Mouse (Mus musculus): ENCODE measurements at regions not wholly inside any gene's neighbourhood (a gene's known extent, or its start where the extent isn't known, plus 50 kb on each side); places are given as distances from the start of the nearest gene placed in this dataset.

DNA sequence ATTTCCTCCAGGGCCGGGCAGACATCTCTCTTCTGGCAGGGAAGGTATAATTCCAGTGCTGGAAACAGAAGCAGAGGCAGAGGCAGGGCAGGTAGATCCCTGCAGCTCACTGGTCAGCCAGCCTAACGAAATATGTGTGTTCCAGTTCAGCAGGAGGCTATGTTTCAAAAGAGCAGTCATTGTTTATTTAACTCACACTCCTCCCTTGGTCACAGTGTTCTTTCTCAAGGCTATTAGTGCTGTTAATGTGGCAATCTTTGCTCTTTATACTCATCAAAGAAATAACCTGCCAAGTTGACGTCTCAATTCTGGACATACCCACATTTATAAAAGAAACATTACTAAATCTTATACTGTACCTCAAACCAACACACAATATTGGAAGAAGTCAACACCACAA lies 253.3 kb upstream of the Adgrl3 start:
- no peak for ATAC-seq (replicated peaks in 1 of 2; ENCODE audit: insufficient read depth in 1 of 2, low FRiP score in 2 of 2, low TSS enrichment in 1 of 2, low read depth in 1 of 2, poor library complexity in 2 of 2, severe bottlenecking in 2 of 2)

DNA sequence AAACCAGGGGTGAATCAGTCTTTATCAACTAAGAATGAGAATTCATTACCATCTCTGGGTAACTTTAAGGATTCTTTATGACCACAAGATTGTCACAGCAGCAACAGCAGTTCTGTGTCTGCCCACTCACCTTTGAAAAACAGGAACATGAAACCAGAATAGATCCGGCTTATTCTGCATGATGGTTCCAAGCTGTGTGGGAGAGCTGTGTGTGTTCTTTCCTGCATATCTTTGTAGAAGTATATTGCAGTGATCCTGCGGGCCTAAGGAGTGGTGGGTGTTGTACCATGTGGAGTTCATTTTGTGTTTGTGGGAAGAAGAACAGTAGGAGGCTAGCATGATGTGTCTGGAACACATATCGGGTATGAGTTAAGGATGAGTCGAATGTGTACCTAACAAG lies 236.0 kb upstream of the Adgrl3 start:
- peak; percentile 60 to 78; a peak in 3 of 4 replicates for ATAC-seq (replicated peaks in 1 of 2; ENCODE audit: insufficient read depth in 1 of 2, low FRiP score in 2 of 2, low TSS enrichment in 1 of 2, low read depth in 1 of 2, poor library complexity in 2 of 2, severe bottlenecking in 2 of 2)

DNA sequence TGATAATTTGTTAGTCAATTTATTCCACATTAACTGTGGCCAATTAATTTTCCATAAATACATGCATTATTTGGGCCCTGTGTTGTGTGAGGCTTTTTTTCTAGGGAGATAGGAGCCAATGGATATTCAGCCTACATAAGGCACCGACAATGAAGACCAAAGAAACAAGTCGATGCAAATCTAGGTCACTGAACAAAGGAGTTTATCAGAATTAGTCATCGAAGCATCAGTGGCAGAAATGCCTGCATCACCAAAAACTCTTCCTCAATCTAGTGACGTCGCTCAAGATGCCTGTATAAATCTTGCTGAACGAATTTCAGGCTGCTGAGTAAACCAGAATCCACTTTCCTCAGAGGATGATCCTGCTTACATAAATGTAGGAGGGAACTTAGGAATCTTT lies 235.2 kb upstream of the Adgrl3 start:
- ATAC-seq (replicated peaks in 1 of 2; ENCODE audit: insufficient read depth in 1 of 2, low FRiP score in 2 of 2, low TSS enrichment in 1 of 2, low read depth in 1 of 2, poor library complexity in 2 of 2, severe bottlenecking in 2 of 2) = no peak

DNA sequence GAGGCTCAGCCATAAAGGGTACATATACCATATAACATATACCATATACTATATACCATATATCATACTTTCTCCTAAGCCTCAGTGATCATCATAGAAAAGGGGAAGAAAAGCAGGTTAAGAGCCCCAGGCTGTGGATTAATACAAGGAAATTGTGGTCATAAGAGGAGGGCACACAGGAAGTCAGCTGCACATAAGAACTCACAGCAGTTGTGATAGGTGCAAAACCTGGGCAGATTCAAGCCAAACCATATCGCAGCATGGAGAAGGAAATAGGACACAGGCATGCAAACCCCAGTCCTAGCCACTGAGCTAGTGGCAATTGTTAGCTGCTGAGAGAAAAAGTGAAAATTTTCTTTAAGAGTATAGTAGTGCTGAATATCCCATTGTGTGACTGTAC lies 228.3 kb upstream of the Adgrl3 start:
- peak; percentile 96 to 98 for ATAC-seq (replicated peaks in 1 of 2; ENCODE audit: insufficient read depth in 1 of 2, low FRiP score in 2 of 2, low TSS enrichment in 1 of 2, low read depth in 1 of 2, poor library complexity in 2 of 2, severe bottlenecking in 2 of 2)

DNA sequence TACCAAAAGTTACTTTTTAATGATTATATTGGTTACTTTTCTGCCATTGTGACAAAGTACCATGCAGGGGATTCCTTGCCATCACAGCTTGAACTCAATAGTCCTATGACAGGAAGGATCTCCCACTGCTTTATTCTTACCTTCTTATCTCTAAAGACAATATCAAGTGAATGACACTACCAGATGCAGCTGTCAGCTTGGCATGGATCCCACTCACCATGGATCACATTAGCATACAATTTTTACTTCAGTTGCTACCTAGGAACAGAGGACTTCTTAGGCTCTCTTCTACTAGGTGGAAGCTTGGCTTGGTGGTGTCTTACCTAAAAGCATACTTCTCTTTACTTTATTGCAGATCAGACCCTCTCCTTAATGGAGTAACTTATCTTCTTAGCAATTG lies 220.2 kb upstream of the Adgrl3 start:
- ATAC-seq (replicated peaks in 1 of 2; ENCODE audit: insufficient read depth in 1 of 2, low FRiP score in 2 of 2, low TSS enrichment in 1 of 2, low read depth in 1 of 2, poor library complexity in 2 of 2, severe bottlenecking in 2 of 2) = no peak

DNA sequence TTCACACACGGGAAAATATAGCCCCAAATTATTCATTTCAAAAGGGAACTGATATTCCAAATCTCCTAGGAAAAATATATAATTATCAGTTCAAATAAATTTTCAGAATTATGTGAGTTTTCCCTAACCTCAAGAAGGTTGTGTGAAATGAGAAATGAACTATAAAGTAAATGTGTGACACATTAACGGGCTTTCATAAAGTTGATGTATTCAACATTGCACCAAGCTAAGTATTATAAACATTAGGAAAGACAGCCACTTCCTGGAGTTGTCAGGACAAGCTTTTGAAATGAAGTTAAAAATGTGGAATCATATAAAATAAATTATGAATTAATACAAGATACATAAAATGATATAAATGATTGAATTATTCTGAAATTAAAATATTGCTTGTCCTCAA lies 207.0 kb upstream of the Adgrl3 start:
- ATAC-seq (replicated peaks in 1 of 2; ENCODE audit: insufficient read depth in 1 of 2, low FRiP score in 2 of 2, low TSS enrichment in 1 of 2, low read depth in 1 of 2, poor library complexity in 2 of 2, severe bottlenecking in 2 of 2) = no peak

DNA sequence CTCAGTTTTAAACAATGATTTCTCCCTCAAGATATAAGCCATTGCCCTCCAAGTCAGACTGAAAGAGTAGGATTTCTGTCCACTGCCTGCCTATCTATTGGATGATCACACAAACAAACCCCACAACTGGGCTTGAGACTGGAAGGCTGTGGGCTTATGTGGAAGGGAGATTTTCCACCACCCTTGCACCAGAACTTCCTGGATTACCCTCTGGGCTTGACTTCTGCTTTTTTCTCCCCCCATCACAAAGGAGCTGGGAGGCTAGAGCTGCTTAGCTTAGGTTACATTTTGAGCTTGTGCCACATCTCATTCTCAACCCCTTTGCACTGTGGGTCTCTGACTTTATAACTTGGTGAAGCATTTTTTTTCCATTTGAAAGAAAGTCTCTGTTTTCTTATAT lies 200.7 kb upstream of the Adgrl3 start:
- ATAC-seq (replicated peaks in 1 of 2; ENCODE audit: insufficient read depth in 1 of 2, low FRiP score in 2 of 2, low TSS enrichment in 1 of 2, low read depth in 1 of 2, poor library complexity in 2 of 2, severe bottlenecking in 2 of 2) = peak; percentile 99 to 100

DNA sequence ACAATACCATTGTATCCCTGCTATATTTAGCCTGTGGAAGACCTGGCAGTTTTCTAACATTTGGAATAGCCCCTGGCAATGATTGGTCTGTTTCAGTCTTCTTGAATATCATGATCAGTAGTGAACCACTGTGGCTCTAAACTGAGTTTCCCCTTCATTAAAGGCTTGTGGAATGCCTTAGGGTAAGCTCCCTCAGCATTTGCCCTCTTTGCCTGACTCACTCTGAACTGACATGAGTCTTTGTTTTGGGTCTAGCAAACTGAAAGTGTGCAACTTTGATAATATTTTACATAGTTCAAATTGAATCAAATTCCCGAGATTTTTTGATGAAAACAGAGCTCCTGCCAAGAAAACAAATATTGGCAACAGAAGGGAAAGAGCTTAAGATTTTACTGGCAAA lies 177.4 kb upstream of the Adgrl3 start:
- ATAC-seq (replicated peaks in 1 of 2; ENCODE audit: insufficient read depth in 1 of 2, low FRiP score in 2 of 2, low TSS enrichment in 1 of 2, low read depth in 1 of 2, poor library complexity in 2 of 2, severe bottlenecking in 2 of 2) = no peak

DNA sequence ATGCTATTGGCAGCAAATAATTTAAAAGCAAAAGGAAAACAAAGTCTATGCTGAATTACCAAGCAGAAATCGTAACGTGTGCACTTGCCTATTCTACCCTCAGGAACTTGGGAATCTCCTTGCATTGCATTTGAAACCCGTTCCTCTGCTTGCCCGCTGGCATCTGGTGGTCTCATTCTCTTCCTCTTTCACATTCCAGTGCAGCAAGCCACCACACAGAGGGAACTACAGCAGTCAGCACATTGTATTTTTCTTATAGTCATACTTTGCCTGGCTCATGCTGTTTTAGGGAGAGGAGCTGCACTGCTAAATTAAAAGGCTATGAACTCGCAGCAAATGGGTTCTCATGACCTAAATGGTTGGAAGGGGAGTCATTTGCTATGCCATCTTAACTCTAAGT lies 164.9 kb upstream of the Adgrl3 start:
- ATAC-seq (replicated peaks in 1 of 2; ENCODE audit: insufficient read depth in 1 of 2, low FRiP score in 2 of 2, low TSS enrichment in 1 of 2, low read depth in 1 of 2, poor library complexity in 2 of 2, severe bottlenecking in 2 of 2) = peak; percentile 36 to 53; a peak in 3 of 4 replicates

DNA sequence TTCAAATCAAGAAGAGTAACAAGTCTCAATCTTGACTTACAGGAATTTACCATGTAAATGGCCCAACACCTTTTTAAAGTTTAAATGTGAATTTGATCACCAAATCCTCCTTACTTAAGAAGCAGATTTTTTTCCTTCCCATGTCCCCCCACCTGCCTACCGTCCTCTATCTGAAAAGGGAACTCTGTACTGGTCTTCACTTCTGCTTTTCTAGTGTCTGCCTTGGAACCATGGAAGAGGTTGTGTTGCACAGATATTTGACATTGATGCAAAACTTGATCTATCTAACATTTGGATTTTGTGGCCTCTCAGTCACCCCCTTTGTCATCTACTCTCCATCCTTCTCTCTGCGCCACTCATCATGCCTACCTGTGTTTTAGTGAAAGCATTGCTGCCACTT lies 143.3 kb upstream of the Adgrl3 start:
- peak; percentile 48 to 78; a peak in 2 of 4 replicates for ATAC-seq (replicated peaks in 1 of 2; ENCODE audit: insufficient read depth in 1 of 2, low FRiP score in 2 of 2, low TSS enrichment in 1 of 2, low read depth in 1 of 2, poor library complexity in 2 of 2, severe bottlenecking in 2 of 2)

DNA sequence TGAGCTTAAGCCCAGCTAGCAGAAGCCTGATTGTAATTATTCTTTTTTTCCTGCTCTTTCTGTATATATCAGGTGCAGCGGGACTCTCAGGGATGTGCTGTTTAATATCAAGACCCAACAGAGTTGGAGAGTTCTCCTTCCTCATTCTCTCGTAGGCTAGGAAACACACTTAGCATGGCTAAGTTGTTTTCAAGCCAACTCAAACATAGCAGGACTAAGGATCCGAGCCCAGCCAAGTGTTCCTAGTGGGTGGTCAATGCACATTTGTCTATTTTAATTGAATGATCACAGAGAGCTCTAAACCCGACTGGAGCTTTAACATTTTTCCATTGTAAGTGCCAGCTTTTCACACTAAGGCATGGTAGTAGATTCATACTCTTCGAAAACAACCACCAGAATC lies 121.7 kb upstream of the Adgrl3 start:
- ATAC-seq (replicated peaks in 1 of 2; ENCODE audit: insufficient read depth in 1 of 2, low FRiP score in 2 of 2, low TSS enrichment in 1 of 2, low read depth in 1 of 2, poor library complexity in 2 of 2, severe bottlenecking in 2 of 2) = no peak

DNA sequence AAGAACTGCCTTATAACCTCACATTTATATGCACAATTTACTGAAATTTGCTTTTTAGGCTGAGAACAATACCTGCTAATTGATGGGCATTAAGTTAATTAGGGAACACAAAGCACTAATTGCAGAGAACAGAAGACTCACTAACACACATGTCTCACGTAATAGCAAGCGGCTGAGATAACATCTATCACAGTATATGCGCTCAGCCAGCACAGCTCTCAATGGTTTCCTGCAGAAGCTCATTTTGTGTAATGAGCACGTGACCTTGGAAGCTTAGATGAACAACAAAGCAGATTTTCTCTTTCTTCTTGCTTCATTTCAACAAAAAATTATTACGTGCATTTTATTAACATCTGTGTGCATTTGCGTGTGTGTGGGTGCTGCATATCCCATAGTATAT lies 111.2 kb upstream of the Adgrl3 start:
- no peak for ATAC-seq (replicated peaks in 1 of 2; ENCODE audit: insufficient read depth in 1 of 2, low FRiP score in 2 of 2, low TSS enrichment in 1 of 2, low read depth in 1 of 2, poor library complexity in 2 of 2, severe bottlenecking in 2 of 2)

DNA sequence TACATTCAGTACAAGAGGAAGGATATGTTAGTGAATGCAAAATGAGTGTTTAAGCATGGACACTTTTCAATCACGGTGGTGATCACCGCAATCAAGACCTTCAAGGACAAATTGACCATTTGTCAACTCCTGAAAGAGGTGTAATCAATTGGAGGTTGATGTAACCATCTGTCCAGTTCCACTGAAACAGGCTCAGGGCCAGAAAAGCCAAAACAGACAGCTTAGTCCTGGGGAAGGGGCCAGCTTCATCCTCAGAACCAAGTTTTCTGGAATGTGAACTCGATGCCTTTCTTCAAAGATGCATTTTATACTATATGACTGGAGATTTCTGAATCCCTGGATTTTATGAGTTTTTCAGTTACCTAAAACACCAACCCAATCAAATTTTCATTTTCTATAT lies 81.1 kb upstream of the Adgrl3 start:
- no peak for ATAC-seq (replicated peaks in 1 of 2; ENCODE audit: insufficient read depth in 1 of 2, low FRiP score in 2 of 2, low TSS enrichment in 1 of 2, low read depth in 1 of 2, poor library complexity in 2 of 2, severe bottlenecking in 2 of 2)

DNA sequence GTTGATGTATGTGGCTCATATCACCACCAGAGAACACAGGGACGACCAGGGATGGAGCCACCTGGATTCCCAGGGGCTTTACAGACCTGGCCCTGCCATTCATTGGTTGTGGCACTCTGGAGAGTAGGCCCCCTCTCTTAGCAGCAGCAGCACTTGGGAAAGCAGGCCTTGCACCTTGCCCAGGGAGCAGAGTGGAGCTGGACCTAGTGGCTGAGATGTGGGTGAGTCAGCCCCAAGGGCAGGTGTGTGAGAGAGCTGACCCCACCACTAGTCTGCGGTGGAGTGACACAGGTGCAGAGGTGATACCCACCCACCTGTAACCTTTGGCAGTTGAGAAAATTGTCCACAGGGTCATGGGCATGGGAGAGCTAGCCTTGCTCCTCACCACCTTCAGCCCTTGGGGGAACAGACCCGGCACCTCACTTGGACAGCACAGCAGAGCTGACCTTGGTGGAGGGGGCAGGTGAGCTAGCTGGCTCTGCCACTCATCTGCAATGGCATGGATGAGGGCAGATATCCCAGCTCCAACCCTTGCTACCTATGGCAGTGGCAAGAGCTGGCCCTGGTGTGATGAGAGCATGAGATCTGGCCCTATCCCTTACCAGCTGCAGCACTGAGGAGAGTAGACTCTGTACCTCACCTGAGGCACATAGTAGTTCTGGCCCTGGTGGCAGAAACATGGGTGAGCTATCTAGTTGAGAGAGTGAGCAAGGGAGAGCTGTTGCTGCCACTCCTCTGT lies 67.9 kb upstream of the Adgrl3 start:
- ATAC-seq (replicated peaks in 1 of 2; ENCODE audit: insufficient read depth in 1 of 2, low FRiP score in 2 of 2, low TSS enrichment in 1 of 2, low read depth in 1 of 2, poor library complexity in 2 of 2, severe bottlenecking in 2 of 2) = no peak

DNA sequence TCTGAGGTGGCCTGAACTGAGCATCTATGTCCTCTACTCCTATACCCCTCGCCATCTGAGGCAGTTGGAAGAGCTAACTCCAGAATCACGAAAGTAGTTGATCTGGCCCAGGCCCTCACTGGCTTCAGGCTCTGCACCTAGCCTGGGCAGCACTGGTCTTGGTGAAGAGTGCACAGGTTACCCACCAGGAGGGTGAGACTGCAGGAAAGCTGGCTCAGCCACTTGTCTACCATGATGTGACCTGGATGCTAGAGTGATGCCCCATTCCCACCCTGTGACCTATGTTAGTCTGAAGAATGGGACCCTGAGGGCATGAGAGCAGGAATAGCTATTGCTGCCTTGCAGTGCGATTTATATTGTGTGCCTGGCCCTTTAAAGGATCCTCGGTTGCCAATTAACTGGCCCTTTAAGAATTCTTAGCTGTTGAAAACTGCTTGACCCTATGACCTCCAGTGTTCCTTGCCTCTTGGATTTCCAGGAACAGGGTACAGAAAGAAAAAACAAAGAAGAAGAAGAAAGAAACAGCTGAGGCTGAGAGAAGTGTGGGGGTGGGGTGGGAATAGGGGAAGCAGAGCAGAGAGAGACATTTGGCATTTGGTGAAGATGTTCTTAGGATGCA lies 67.2 kb upstream of the Adgrl3 start:
- ATAC-seq (replicated peaks in 1 of 2; ENCODE audit: insufficient read depth in 1 of 2, low FRiP score in 2 of 2, low TSS enrichment in 1 of 2, low read depth in 1 of 2, poor library complexity in 2 of 2, severe bottlenecking in 2 of 2) = no peak
